Mouse (Mus musculus) forebrain, embryonic 15.5 days (tissue): ENCODE measurements around the gene Txlna. TPM values are rescaled to one million over a fixed set of nuclear protein-coding genes. Genes with fewer than 3 reads are reported as not detected.
A peak's percentile ranks its signal among the peaks of the same experiment; 100 is the strongest.

ENCODE experiments used
- ATAC-seq: fragments of 200-750 bp; cut with Nextera tagmentation; replicated peaks from 2 replicates; pipeline ENCODE4 v1.8.0; 2017; ENCODE audit warnings: mild to moderate bottlenecking, moderate TSS enrichment, moderate library complexity
- H3K27ac ChIP-seq: fragments of 300-500 bp; sonication (generic); replicated peaks from 2 replicates; pipeline ENCODE4 v1.5.1; 2015; ENCODE audit warnings: mild to moderate bottlenecking, inconsistent platforms
- H3K27me3 ChIP-seq: fragments of 300-500 bp; sonication (generic); 2 replicates; pipeline ENCODE4 v1.6.1; 2015; ENCODE audit warnings: inconsistent platforms
- H3K36me3 ChIP-seq: fragments of 300-500 bp; sonication (generic); 2 replicates; pipeline ENCODE4 v1.6.1; 2015; ENCODE audit warnings: mild to moderate bottlenecking, inconsistent platforms
- H3K4me1 ChIP-seq: fragments of 300-500 bp; sonication (generic); 2 replicates; pipeline ENCODE4 v1.6.1; 2015; ENCODE audit warnings: inconsistent platforms
- H3K4me2 ChIP-seq: fragments of 300-500 bp; sonication (generic); replicated peaks from 2 replicates; pipeline ENCODE4 v1.6.1; 2015; ENCODE audit warnings: mild to moderate bottlenecking, inconsistent platforms
- H3K4me3 ChIP-seq: fragments of 300-500 bp; sonication (generic); 2 replicates; pipeline ENCODE4 v1.5.1; 2015; ENCODE audit warnings: mild to moderate bottlenecking, inconsistent platforms
- H3K9ac ChIP-seq: fragments of 300-500 bp; sonication (generic); replicated peaks from 2 replicates; pipeline ENCODE4 v1.6.1; 2015; ENCODE audit warnings: mild to moderate bottlenecking, inconsistent platforms
- H3K9me3 ChIP-seq: fragments of 300-500 bp; sonication (generic); 2 replicates; pipeline ENCODE4 v1.6.1; 2016; ENCODE audit warnings: inconsistent platforms
- WGBS: fragments of 180-500 bp; shearing (Covaris S2); methylation state at CpG from one replicate; pipeline ENCODE4 v1.1.7; 2015; ENCODE audit warnings: mixed read lengths; 5-methylcytosine and 5-hydroxymethylcytosine counted together
- polyA plus RNA-seq: library from polyadenylated mRNA; unstranded; fragments of >200 nt; fragmentation: Nextera tagmentation; extraction: Ambion mirVana; gene quantifications from 2 replicates; pipeline ENCODE4 v1.2.1, GENCODE M21; 2015

Gene Txlna
- polyA plus RNA-seq, 1 experiment from 2014 or later, result 68.3 TPM

DNA sequence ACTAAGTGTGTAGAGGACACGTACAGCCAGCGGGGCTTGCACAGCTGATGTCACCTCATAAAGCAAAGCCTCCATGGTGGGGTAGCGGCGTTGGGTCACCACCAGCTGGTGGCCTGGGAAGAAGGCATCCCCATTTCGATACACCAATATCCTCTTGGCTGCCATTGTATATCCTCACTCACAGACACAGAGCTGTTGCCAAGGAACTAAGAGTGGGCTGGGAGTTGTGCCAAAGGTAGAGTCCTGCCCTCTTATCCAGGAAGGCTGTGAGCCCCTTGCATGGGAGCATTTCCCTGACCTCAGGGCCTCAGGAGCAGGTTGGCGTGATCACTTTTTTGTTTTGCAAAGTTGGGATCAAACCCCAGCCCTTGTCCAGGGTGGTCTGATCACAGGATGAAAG, 26.8 kb downstream of the Txlna start, which contains the start of gene Dcdc2b:
Gene Dcdc2b, minus strand, starts transcription at position 165 of the 400 bp plus-strand sequence.
- H3K36me3 ChIP-seq, result peaks cover 13% of the 10 kb centered on the region
- no peak for ATAC-seq
- H3K27ac ChIP-seq, result no peak within 1 kb of the TSS
- WGBS, result 71% methylated on average over 6 of the region's 6 CpGs
- H3K9me3 ChIP-seq, result no peaks in the 10 kb centered on the region
- H3K9ac ChIP-seq, result no peak within 1 kb of the TSS
- H3K4me2 ChIP-seq, result no peak within 1 kb of the TSS
- no peak within 1 kb of the TSS for H3K4me3 ChIP-seq
- H3K4me1 ChIP-seq, result peaks cover 12% of the 10 kb centered on the region
- H3K27me3 ChIP-seq, result no peaks in the 10 kb centered on the region

DNA sequence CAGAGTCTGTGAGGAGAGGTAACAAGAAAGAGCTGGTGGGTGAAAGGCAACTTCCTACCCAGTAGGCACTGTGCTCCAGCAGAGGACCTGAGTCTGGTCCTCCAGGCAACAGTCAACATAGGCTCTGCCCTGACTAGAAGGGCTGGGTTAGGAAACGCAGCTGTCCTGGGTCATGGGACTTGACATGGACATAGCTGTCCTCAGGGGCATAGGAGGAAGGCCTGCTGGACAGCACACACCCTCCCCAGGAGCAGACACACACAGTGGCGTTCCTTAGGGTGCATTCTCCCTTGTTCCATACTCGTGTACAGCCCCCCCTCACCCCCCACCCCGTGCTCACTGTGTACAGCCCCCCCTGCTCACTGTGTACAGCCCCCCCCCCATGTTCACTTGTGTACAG, 30.4 kb downstream of the Txlna start:
- no peak overlapping the region for H3K4me3 ChIP-seq
- peaks cover 25% of the 10 kb centered on the region for H3K36me3 ChIP-seq
- H3K4me1 ChIP-seq, result 0 out of 2 replicates have a peak, but pooled peaks cover 3% of the 10 kb centered on the region
- 73% methylated on average over 4 of the region's 4 CpGs for WGBS
- H3K27ac ChIP-seq, result no peak overlapping the region
- no peak overlapping the region for H3K9ac ChIP-seq
- ATAC-seq, result no peak
- no peak overlapping the region for H3K4me2 ChIP-seq
- no peaks in the 10 kb centered on the region for H3K27me3 ChIP-seq
- H3K9me3 ChIP-seq, result no peaks in the 10 kb centered on the region

- no peak overlapping the region for H3K4me2 ChIP-seq
- H3K9ac ChIP-seq, result no peak overlapping the region
- H3K9me3 ChIP-seq, result no peaks in the 10 kb centered on the region
- H3K4me1 ChIP-seq, result 0 out of 2 replicates have a peak, but pooled peaks cover 3% of the 10 kb centered on the region
- no peak overlapping the region for H3K27ac ChIP-seq
- ATAC-seq, result no peak
- peaks cover 28% of the 10 kb centered on the region for H3K36me3 ChIP-seq
- no peaks in the 10 kb centered on the region for H3K27me3 ChIP-seq
- no peak overlapping the region for H3K4me3 ChIP-seq
- WGBS, result 77% methylated on average over 4 of the region's 4 CpGs
Observed at GRCm38 (mm10) chr4:129610026-129610425, 30.8 kb downstream of the Txlna start.

DNA sequence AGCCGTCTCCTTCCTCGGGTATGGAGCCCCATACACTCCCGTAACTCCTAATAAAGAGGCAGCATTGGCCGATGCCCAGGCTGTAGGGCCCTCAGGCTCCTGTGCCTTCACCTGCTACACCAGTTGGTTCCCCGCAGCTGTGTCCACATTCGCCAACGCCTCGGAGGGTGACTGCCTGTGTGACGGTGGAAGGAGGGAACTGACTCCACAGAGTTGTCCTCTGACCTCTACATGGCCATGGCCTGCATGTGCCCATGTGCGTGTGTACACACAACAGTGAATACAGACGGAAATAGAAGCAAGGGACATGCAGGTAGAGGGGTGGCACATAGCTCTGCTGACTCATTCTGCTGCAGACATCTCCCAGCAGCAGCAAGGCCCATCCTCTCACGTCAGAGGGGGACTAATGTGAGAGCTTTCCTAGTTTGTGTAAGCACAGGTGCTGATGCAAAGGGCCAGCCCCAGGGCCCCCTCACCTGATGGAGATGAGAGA, 31.7 kb downstream of the Txlna start:
- Histone ChIP-seq H3K27me3 (no peaks in the 10 kb centered on the region), H3K4me2 (no peak overlapping the region), H3K27ac (no peak overlapping the region), H3K9ac (no peak overlapping the region), H3K4me1 (0 out of 2 replicates have a peak, but pooled peaks cover 1% of the 10 kb centered on the region), H3K9me3 (no peaks in the 10 kb centered on the region), H3K4me3 (no peak overlapping the region), H3K36me3 (peaks cover 35% of the 10 kb centered on the region)
- 0 out of 2 replicates have a peak, but pooled peaks have one; percentile 6 for ATAC-seq
- WGBS, result 83% methylated on average over 12 of the region's 12 CpGs

GRCm38 (mm10) chr4:129608426-129609025, 32.3 kb downstream of the Txlna start:
- H3K27me3 ChIP-seq, result no peaks in the 10 kb centered on the region
- no peak overlapping the region for H3K4me2 ChIP-seq
- H3K4me1 ChIP-seq, result no peaks in the 10 kb centered on the region
- H3K4me3 ChIP-seq, result no peak overlapping the region
- H3K9ac ChIP-seq, result no peak overlapping the region
- peaks cover 42% of the 10 kb centered on the region for H3K36me3 ChIP-seq
- no peaks in the 10 kb centered on the region for H3K9me3 ChIP-seq
- WGBS, result 38% methylated on average over 7 of the region's 7 CpGs
- H3K27ac ChIP-seq, result peak overlapping the region; percentile 35; the same call in 1 of the 2 replicates
- ATAC-seq, result peak; percentile 84

DNA sequence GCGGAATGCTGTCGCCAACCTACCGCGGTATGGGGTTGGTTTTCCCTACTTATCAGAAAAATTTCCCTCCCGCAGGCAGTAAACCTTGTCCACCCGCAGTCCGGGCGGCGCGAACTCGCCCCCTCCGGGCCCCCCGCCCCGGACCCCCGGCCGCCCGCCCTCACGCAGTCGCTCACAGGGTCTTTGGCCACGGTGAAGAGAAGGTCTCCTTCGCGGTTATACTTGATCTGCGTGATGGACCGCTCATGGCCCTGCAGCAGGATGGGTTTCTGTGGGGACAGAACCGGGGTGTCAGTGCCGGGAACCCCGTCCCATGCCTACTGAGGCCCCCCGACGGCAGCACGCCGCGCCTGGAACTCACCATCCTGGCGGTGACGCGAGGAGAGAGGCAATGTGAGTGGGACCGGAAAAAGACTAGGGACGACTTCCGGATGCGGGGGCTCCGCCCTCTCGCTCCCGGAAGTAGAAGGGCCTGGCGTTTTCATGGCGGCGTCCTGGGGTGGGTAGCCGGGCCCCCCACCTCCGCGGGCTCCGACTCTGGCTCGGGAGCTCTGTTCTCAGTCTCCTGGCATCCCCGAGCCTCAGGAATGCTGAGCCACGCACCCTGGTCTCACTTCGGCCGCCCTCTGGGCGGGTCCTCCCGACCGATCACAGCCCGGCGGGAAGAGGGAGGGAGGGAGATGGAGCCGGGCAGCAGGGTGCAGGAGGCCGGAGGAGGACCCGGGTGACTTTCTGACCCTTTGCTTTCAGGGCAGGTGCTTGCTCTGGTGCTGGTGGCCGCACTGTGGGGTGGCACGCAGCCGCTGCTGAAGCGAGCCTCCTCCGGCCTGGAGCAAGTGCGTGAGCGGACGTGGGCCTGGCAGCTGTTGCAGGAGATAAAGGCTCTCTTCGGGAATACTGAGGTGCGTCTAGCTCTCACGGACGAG, 40.4 kb downstream of the Txlna start, which contains the start of the genes Eif3i and Tmem234:
Gene Eif3i, minus strand, starts transcription at position 416 of the 926 bp plus-strand sequence.
Gene Tmem234, plus strand, starts transcription at position 436 of the 926 bp plus-strand sequence.
- H3K36me3 ChIP-seq, result peaks cover 30% of the 10 kb centered on the region
- WGBS, result under 1% methylated on average over 74 of the region's 74 CpGs
- peak within 1 kb of the TSS; percentile 70 for H3K27ac ChIP-seq
- H3K9me3 ChIP-seq, result no peaks in the 10 kb centered on the region
- H3K27me3 ChIP-seq, result no peaks in the 10 kb centered on the region
- H3K9ac ChIP-seq, result peak within 1 kb of the TSS; percentile 84
- H3K4me3 ChIP-seq, result peak within 1 kb of the TSS; percentile 83
- peaks cover 34% of the 10 kb centered on the region for H3K4me1 ChIP-seq
- H3K4me2 ChIP-seq, result peak within 1 kb of the TSS; percentile 76
- peak; percentile 95 for ATAC-seq

DNA sequence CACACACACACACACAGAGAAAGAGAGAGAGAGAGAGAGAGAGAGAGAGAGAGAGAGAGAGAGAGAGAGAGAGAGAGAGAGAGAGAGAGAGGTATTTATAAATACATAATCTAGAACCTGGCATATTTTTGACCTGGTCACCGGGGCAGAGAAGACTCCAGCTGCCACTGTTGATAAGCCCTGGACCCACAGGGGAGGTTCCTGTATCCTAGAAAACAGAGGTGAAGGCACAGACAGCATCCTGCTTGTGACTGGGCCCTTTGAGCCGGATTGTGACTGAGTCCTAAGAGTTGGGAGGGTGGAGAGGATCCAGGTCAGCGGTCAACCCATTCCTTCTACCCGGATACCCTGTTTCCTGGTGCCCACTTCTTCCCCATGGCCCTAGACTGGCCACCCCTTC, 52.0 kb downstream of the Txlna start:
- H3K36me3 ChIP-seq, result peaks cover 37% of the 10 kb centered on the region
- H3K9ac ChIP-seq, result no peak overlapping the region
- H3K4me2 ChIP-seq, result no peak overlapping the region
- no peak overlapping the region for H3K4me3 ChIP-seq
- H3K27me3 ChIP-seq, result 0 out of 2 replicates have a peak, but pooled peaks cover 2% of the 10 kb centered on the region
- ATAC-seq, result no peak
- whole genome bisulfite sequencing, result 85% methylated on average over 4 of the region's 4 CpGs
- H3K27ac ChIP-seq, result no peak overlapping the region
- peaks cover 10% of the 10 kb centered on the region for H3K4me1 ChIP-seq
- H3K9me3 ChIP-seq, result no peaks in the 10 kb centered on the region

DNA sequence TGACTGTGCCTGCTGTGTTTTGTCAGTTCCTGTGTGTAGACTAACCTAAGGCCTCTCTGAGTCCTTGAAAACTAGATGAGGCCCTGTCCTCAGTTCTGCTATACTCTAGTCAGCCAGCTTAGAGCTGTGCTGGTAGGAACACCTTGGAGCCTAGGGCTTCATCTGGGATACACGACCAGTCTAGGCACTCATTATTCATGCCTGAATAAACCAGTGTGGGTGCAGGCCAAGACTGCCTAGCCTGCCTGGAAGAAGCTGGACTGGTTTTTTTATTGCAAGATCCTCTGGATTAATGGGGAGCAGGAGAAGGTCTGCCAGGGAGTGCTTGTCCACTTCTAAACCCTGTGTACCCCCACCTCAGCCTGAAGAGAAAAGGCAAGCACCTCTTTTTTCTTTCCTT, 53.9 kb downstream of the Txlna start:
- no peak overlapping the region for H3K4me3 ChIP-seq
- no peak overlapping the region for H3K27ac ChIP-seq
- no peaks in the 10 kb centered on the region for H3K9me3 ChIP-seq
- peaks cover 20% of the 10 kb centered on the region for H3K36me3 ChIP-seq
- H3K27me3 ChIP-seq, result 0 out of 2 replicates have a peak, but pooled peaks cover 2% of the 10 kb centered on the region
- ATAC-seq, result no peak
- no peak overlapping the region for H3K9ac ChIP-seq
- peaks cover 10% of the 10 kb centered on the region for H3K4me1 ChIP-seq
- H3K4me2 ChIP-seq, result no peak overlapping the region
- 21% methylated on average over 1 of the region's 1 CpGs for WGBS

DNA sequence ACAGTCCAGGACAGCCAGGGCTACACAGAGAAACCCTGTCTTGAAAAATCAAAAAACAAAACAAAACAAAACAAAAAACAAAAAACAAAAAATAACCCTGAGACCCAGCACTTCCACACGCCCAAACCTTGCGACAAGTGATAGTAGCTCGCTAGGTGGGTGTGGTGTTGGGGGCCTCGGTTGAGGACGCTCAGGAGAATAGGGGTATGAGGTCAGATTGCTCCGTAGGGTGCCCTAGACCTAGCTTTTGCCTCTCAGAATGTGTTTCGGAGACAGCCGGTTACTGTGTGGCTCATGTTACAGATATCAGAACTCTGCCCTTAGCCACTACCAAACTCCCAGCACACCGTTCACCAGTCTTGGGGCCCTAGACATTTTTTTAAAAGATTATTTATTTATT, 55.1 kb downstream of the Txlna start:
- Histone ChIP-seq H3K36me3 (peaks cover 9% of the 10 kb centered on the region), H3K4me1 (peaks cover 10% of the 10 kb centered on the region), H3K4me3 (no peak overlapping the region), H3K27ac (no peak overlapping the region), H3K9ac (no peak overlapping the region), H3K27me3 (0 out of 2 replicates have a peak, but pooled peaks cover 2% of the 10 kb centered on the region), H3K4me2 (no peak overlapping the region), H3K9me3 (no peaks in the 10 kb centered on the region)
- WGBS, result 83% methylated on average over 9 of the region's 9 CpGs
- no peak for ATAC-seq

DNA sequence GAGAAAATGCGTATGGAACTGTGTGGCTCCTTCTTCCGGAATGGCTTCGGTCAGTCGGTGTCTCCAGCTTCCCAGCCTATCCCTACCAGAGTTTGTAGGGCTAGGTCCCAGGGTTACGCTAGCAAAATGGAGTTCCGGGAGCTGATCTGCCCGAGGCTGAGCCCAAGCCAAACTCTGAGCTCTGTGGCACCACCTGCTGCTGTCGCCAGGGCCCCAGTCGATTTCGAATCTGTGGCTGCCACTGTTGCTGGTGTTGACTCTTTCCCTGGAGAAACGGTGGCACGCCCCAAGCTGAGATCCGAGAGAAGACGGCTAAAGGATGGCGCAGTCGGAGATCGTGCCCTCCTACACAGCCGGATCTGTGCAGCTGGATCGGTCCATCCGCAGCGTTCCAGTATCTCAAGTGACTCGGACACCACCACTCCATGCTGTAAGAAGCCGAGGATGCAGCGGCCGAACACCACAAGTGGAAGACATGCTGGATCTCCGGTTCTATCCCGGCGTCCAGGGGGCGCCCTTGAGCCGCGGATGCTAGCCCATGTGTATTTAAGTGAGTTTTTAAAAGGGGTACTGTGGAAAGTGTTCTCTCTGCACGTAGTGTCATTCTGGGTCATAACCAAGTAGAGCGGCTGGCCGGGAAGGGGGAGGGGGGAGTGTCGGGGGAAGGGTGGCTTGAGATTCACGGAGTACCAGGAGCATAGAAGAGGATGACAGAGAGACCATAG, 55.8 kb downstream of the Txlna start:
- WGBS, result 2% methylated on average over 36 of the region's 36 CpGs
- Histone ChIP-seq H3K4me3 (peak overlapping the region; percentile 37), H3K4me2 (peak overlapping the region; percentile 48), H3K27me3 (0 out of 2 replicates have a peak, but pooled peaks cover 2% of the 10 kb centered on the region), H3K9ac (peak overlapping the region; percentile 29; the same call in 1 of the 2 replicates), H3K4me1 (peaks cover 10% of the 10 kb centered on the region), H3K27ac (no peak overlapping the region), H3K36me3 (0 out of 2 replicates have a peak, but pooled peaks cover 1% of the 10 kb centered on the region), H3K9me3 (no peaks in the 10 kb centered on the region)
- ATAC-seq, result peak; percentile 57

DNA sequence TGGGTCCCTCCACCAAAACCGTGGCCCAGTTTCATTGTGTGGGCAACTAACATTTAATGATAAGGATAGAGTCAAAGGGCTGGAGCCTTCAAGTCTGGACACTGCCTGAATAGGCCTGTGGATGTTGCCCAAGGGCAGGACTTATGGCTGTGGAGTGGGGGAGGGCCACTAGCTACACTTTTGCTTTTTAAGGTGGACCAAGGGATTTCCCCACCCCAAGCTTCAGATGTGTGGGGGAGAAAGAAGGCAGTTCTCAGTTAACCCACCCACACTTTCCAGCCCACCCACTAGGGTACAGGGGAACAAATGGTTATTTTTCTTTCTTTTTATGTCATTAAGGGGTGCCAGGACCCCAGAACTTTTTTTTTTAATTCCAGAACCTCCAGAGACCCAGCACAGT, 56.5 kb downstream of the Txlna start:
- Histone ChIP-seq H3K4me2 (peak overlapping the region; percentile 48; the same call in 1 of the 2 replicates), H3K9ac (no peak overlapping the region), H3K36me3 (no peaks in the 10 kb centered on the region), H3K4me1 (peaks cover 10% of the 10 kb centered on the region), H3K27ac (no peak overlapping the region), H3K4me3 (peak overlapping the region; percentile 37), H3K9me3 (no peaks in the 10 kb centered on the region), H3K27me3 (0 out of 2 replicates have a peak, but pooled peaks cover 2% of the 10 kb centered on the region)
- ATAC-seq, result no peak
- WGBS, result 82% methylated on average over 1 of the region's 1 CpGs
